Mouse (Mus musculus) hindbrain, embryonic 14.5 days (tissue): ENCODE data around the gene Dock7. TPM values are rescaled to one million over a fixed set of nuclear protein-coding genes. Genes with fewer than 3 reads are reported as not detected.

Experiments used
- ATAC-seq: fragments of 200-750 bp; cut with Nextera tagmentation; 2 replicates; pipeline ENCODE4 v1.8.0; 2017; ENCODE audit warnings: moderate number of reproducible peaks, mild to moderate bottlenecking, moderate TSS enrichment, moderate library complexity; ENCODE audit not compliant: low FRiP score
- DNase-seq: peaks from one replicate; pipeline ENCODE4 v3.0.0-alpha.2; 2015; ENCODE audit warnings: low spot score
- H3K27ac ChIP-seq: fragments of 300-500 bp; sonication (generic); 2 replicates; pipeline ENCODE4 v1.5.1; 2014; ENCODE audit warnings: mild to moderate bottlenecking, moderate library complexity
- H3K27me3 ChIP-seq: fragments of 300-500 bp; sonication (generic); 2 replicates; pipeline ENCODE4 v1.6.1; 2014; ENCODE audit warnings: mild to moderate bottlenecking, low read length, mixed read lengths; ENCODE audit not compliant: control insufficient read depth, insufficient read depth
- H3K36me3 ChIP-seq: fragments of 300-500 bp; sonication (generic); replicated peaks from 2 replicates; pipeline ENCODE4 v1.6.1; 2014; ENCODE audit not compliant: control insufficient read depth, insufficient read depth
- H3K4me1 ChIP-seq: fragments of 300-500 bp; sonication (generic); replicated peaks from 2 replicates; pipeline ENCODE4 v1.6.1; 2014; ENCODE audit warnings: antibody characterized with exemption, low read length, mixed read lengths; ENCODE audit not compliant: control insufficient read depth, insufficient read depth
- H3K4me2 ChIP-seq: fragments of 300-500 bp; sonication (generic); replicated peaks from 2 replicates; pipeline ENCODE4 v1.6.1; 2014; ENCODE audit warnings: mild to moderate bottlenecking, moderate library complexity
- H3K4me3 ChIP-seq: fragments of 300-500 bp; sonication (generic); replicated peaks from 2 replicates; pipeline ENCODE4 v1.5.1; 2014; ENCODE audit warnings: mild to moderate bottlenecking, low read length
- H3K9ac ChIP-seq: fragments of 300-500 bp; sonication (generic); 2 replicates; pipeline ENCODE4 v1.6.1; 2014
- H3K9me3 ChIP-seq: fragments of 300-500 bp; sonication (generic); 2 replicates; pipeline ENCODE4 v1.6.1; 2016; ENCODE audit warnings: low read length; ENCODE audit not compliant: control insufficient read depth
- WGBS: fragments of 180-500 bp; shearing (Covaris S2); extraction: QIAGEN DNeasy Blood & Tissue Kit; methylation state at CpG from one replicate; pipeline ENCODE4 v1.1.7; 2014; 5-methylcytosine and 5-hydroxymethylcytosine counted together
- polyA plus RNA-seq: library from polyadenylated mRNA; unstranded; fragments of >200 nt; fragmentation: Nextera tagmentation; extraction: Ambion mirVana; gene quantifications from 2 replicates; pipeline ENCODE4 v1.2.1, GENCODE M21; 2014

Dock7 gene
- polyA plus RNA-seq, 1 experiment from 2014 or later = 86.3 TPM

GRCm38 (mm10) chr4:99100724-99101123 is 20.0 kb downstream of the Dock7 start:
- 91% methylated on average over 7 of the region's 7 CpGs for WGBS
- Histone ChIP-seq H3K27me3 (no peaks in the 10 kb centered on the region), H3K4me1 (no peaks in the 10 kb centered on the region), H3K9ac (no peak overlapping the region), H3K4me3 (no peak overlapping the region), H3K27ac (no peak overlapping the region), H3K4me2 (no peak overlapping the region), H3K36me3 (no peaks in the 10 kb centered on the region), H3K9me3 (no peaks in the 10 kb centered on the region)
- ATAC-seq (no peak), DNase-seq (no peak)

GRCm38 (mm10) chr4:99091777-99092176 is 28.9 kb downstream of the Dock7 start:
- no peak overlapping the region for H3K4me3 ChIP-seq
- H3K27me3 ChIP-seq = no peaks in the 10 kb centered on the region
- H3K36me3 ChIP-seq = peaks cover 11% of the 10 kb centered on the region
- H3K4me2 ChIP-seq = no peak overlapping the region
- 91% methylated on average over 3 of the region's 3 CpGs for WGBS
- no peak overlapping the region for H3K9ac ChIP-seq
- DNase-seq (no peak), ATAC-seq (no peak)
- 0 out of 2 replicates have a peak, but pooled peaks cover 4% of the 10 kb centered on the region for H3K4me1 ChIP-seq
- no peaks in the 10 kb centered on the region for H3K9me3 ChIP-seq
- no peak overlapping the region for H3K27ac ChIP-seq

- Histone ChIP-seq H3K36me3 (peaks cover 16% of the 10 kb centered on the region), H3K4me3 (no peak overlapping the region), H3K4me1 (0 out of 2 replicates have a peak, but pooled peaks cover 4% of the 10 kb centered on the region), H3K9me3 (no peaks in the 10 kb centered on the region), H3K27ac (no peak overlapping the region), H3K9ac (no peak overlapping the region), H3K27me3 (no peaks in the 10 kb centered on the region), H3K4me2 (no peak overlapping the region)
- WGBS = 60% methylated on average over 3 of the region's 3 CpGs
- DNase-seq (no peak), ATAC-seq (no peak)
Observed at GRCm38 (mm10) chr4:99091151-99091701, 29.5 kb downstream of the Dock7 start.

DNA sequence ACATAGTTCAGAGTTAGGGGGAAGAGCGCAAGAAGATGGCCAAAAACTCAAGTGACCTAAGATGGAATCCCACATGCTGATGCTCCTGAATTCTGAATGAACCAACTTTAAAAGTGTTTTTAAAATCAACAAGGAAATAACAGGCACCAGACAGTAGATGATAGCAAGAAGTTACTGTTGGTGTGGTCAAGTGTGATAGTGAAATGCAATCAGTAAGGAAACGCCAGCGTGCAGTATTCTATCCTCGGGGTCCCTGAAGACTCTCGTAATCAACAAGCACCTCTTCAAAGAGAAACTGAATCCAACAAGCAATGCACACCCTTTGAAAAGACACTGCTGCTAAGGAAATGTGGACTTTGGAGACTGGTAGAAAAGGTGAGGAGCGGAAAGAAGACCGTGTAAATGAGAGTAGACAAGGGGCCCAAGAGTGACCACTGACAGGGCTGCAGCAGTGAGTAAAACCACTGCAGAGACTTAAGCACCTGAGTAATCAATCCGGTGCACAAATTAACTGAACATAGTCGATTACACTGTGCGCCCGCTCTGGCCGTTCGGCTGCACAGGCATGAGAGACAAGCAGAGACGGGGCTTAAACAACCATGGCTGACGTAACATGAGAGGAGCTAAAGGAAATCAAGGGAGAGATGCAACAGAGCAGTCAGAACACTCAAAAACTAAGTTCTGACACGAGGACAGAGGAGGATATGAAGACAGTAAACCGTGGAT is 32.8 kb downstream of the Dock7 start:
- no peaks in the 10 kb centered on the region for H3K9me3 ChIP-seq
- no peak for DNase-seq
- 96% methylated on average over 17 of the region's 17 CpGs for WGBS

GRCm38 (mm10) chr4:99083862-99084261 is 36.9 kb downstream of the Dock7 start:
- DNase-seq = no peak
- H3K27me3 ChIP-seq = no peaks in the 10 kb centered on the region
- no peaks in the 10 kb centered on the region for H3K9me3 ChIP-seq
- H3K27ac ChIP-seq = no peak overlapping the region
- 90% methylated on average over 3 of the region's 3 CpGs for WGBS
- H3K36me3 ChIP-seq = peaks cover 48% of the 10 kb centered on the region
- no peaks in the 10 kb centered on the region for H3K4me1 ChIP-seq
- H3K4me2 ChIP-seq = no peak overlapping the region
- H3K9ac ChIP-seq = no peak overlapping the region
- H3K4me3 ChIP-seq = no peak overlapping the region
- no peak for ATAC-seq

More for the DNA sequence above, 32.8 kb downstream of the Dock7 start:
- no peaks in the 10 kb centered on the region for H3K27me3 ChIP-seq
- no peak overlapping the region for H3K4me2 ChIP-seq
- no peaks in the 10 kb centered on the region for H3K4me1 ChIP-seq
- no peak for ATAC-seq
- H3K4me3 ChIP-seq = no peak overlapping the region
- H3K27ac ChIP-seq = no peak overlapping the region
- peaks cover 33% of the 10 kb centered on the region for H3K36me3 ChIP-seq
- H3K9ac ChIP-seq = no peak overlapping the region

DNA sequence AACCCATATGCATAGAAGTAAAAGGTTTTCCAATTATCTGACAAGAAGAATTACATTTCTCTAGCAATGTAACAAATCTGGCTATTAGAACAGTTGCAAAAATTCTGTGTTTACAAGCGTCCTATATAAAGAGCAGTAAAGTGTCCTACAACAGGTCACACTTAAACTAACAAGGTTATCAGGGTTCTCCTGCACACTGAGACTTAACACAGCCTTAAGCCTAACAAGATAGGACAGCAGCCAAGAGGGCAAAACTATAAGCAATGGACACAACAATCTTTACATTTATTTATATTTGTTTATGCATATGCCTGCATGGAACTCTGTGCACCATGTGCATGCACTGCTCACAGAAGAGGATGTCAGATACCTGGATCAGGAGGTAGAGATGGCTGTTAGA is 39.5 kb downstream of the Dock7 start:
- H3K4me3 ChIP-seq = no peak overlapping the region
- H3K9ac ChIP-seq = no peak overlapping the region
- WGBS = 98% methylated on average over 1 of the region's 1 CpGs
- ATAC-seq (no peak), DNase-seq (no peak)
- H3K36me3 ChIP-seq = peaks cover 60% of the 10 kb centered on the region
- H3K9me3 ChIP-seq = no peaks in the 10 kb centered on the region
- H3K4me2 ChIP-seq = no peak overlapping the region
- no peaks in the 10 kb centered on the region for H3K27me3 ChIP-seq
- H3K27ac ChIP-seq = no peak overlapping the region
- no peaks in the 10 kb centered on the region for H3K4me1 ChIP-seq

DNA sequence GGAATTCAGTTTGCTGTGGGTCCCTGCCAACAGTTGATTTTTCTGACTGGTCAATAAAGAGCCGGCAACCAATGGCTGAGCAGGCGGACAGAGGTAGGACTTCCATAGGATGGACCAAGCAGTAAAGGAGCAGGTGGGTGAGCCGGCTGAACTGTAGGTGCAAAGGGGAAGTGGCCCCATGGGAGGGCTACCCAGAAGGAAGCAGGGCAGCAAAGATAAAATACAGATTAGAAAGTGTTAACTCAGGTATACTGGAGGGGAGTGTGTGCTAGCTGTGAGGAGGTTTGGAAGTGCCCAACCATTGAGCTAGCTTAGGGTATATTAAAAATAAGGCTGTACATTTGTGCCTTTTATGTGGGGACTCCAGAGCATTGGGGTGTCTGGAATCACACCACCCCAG is 42.7 kb downstream of the Dock7 start:
- H3K36me3 ChIP-seq = peaks cover 71% of the 10 kb centered on the region
- no peak overlapping the region for H3K4me3 ChIP-seq
- no peak for DNase-seq
- no peak for ATAC-seq
- H3K27me3 ChIP-seq = no peaks in the 10 kb centered on the region
- no peak overlapping the region for H3K27ac ChIP-seq
- no peak overlapping the region for H3K4me2 ChIP-seq
- 94% methylated on average over 3 of the region's 3 CpGs for WGBS
- H3K4me1 ChIP-seq = no peaks in the 10 kb centered on the region
- H3K9me3 ChIP-seq = no peaks in the 10 kb centered on the region
- no peak overlapping the region for H3K9ac ChIP-seq

GRCm38 (mm10) chr4:99068806-99069205 is 51.9 kb downstream of the Dock7 start:
- no peak overlapping the region for H3K9ac ChIP-seq
- H3K9me3 ChIP-seq = no peaks in the 10 kb centered on the region
- DNase-seq (no peak), ATAC-seq (no peak)
- H3K36me3 ChIP-seq = peaks cover 77% of the 10 kb centered on the region
- no peaks in the 10 kb centered on the region for H3K27me3 ChIP-seq
- no peak overlapping the region for H3K27ac ChIP-seq
- no peaks in the 10 kb centered on the region for H3K4me1 ChIP-seq
- WGBS = 82% methylated on average over 6 of the region's 6 CpGs
- no peak overlapping the region for H3K4me2 ChIP-seq
- H3K4me3 ChIP-seq = no peak overlapping the region

DNA sequence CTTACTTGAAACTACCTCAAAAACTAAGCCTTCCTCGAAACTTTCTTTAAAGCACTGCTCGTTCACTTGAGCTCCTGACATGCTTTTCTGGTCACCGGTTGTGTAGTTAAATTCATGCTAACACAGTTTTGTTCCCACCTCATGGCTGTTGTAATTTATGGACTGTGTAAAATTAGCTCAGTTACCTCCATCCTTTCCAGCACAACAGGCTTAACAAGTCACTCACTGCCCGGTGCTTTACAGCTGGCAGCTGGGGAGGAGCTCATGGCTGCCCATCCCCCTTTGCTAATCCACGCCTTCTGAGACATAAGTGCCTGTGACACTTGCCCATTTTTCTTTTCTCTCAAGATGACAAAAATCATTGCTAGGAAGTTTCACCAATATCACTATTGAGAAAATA is 56.2 kb downstream of the Dock7 start:
- Histone ChIP-seq H3K4me2 (no peak overlapping the region), H3K4me3 (no peak overlapping the region), H3K36me3 (peaks cover 61% of the 10 kb centered on the region), H3K4me1 (no peaks in the 10 kb centered on the region), H3K27me3 (no peaks in the 10 kb centered on the region), H3K9ac (no peak overlapping the region), H3K27ac (no peak overlapping the region), H3K9me3 (no peaks in the 10 kb centered on the region)
- DNase-seq (no peak), ATAC-seq (no peak)
- 58% methylated on average over 5 of the region's 5 CpGs for WGBS
